Mouse (Mus musculus) liver, embryonic 11.5 days (tissue): ENCODE data around the gene Panx2. TPM values are rescaled to one million over a fixed set of nuclear protein-coding genes. Genes with fewer than 3 reads are reported as not detected.

Source experiments
- ATAC-seq: fragments of 200-750 bp; cut with Nextera tagmentation; replicated peaks from 2 replicates; pipeline ENCODE4 v1.8.0; 2017; ENCODE audit warnings: moderate number of reproducible peaks, mild to moderate bottlenecking, moderate TSS enrichment, moderate library complexity; ENCODE audit not compliant: low FRiP score
- DNase-seq: peaks from one replicate; pipeline ENCODE4 v3.0.0-alpha.2; 2017; ENCODE audit warnings: low spot score
- H3K27ac ChIP-seq: fragments of 300-500 bp; sonication (generic); 2 replicates; pipeline ENCODE4 v1.5.1; 2014; ENCODE audit warnings: mild to moderate bottlenecking, low read depth, low read length, control low read depth
- H3K27me3 ChIP-seq: fragments of 300-500 bp; sonication (generic); replicated peaks from 2 replicates; pipeline ENCODE4 v1.6.1; 2014; ENCODE audit warnings: low read length, mixed read lengths; ENCODE audit not compliant: control insufficient read depth, insufficient read depth
- H3K36me3 ChIP-seq: fragments of 300-500 bp; sonication (generic); 2 replicates; pipeline ENCODE4 v1.6.1; 2014; ENCODE audit warnings: mild to moderate bottlenecking, low read length, moderate library complexity, mixed read lengths; ENCODE audit not compliant: control insufficient read depth, insufficient read depth
- H3K4me1 ChIP-seq: fragments of 300-500 bp; sonication (generic); replicated peaks from 2 replicates; pipeline ENCODE4 v1.6.1; 2014; ENCODE audit warnings: low read length, mixed read lengths; ENCODE audit not compliant: control insufficient read depth, insufficient read depth
- H3K4me2 ChIP-seq: fragments of 300-500 bp; sonication (generic); 2 replicates; pipeline ENCODE4 v1.6.1; 2014; ENCODE audit warnings: mild to moderate bottlenecking, control low read depth, moderate library complexity
- H3K4me3 ChIP-seq: fragments of 300-500 bp; sonication (generic); 2 replicates; pipeline ENCODE4 v1.5.1; 2014; ENCODE audit warnings: low read depth, low read length, control low read depth
- H3K9ac ChIP-seq: fragments of 300-500 bp; sonication (generic); 2 replicates; pipeline ENCODE4 v1.6.1; 2014; ENCODE audit warnings: low read depth, low read length, control low read depth
- H3K9me3 ChIP-seq: fragments of 300-500 bp; sonication (generic); 2 replicates; pipeline ENCODE4 v1.6.1; 2016; ENCODE audit warnings: low read length, inconsistent platforms, mixed read lengths; ENCODE audit not compliant: control insufficient read depth
- WGBS: fragments of 180-500 bp; shearing (Covaris S2); extraction: QIAGEN DNeasy Blood & Tissue Kit; methylation state at CpG from one replicate; pipeline ENCODE4 v1.1.7; 2014; 5-methylcytosine and 5-hydroxymethylcytosine counted together
- polyA plus RNA-seq: library from polyadenylated mRNA; unstranded; fragments of >200 nt; fragmentation: Nextera tagmentation; extraction: Ambion mirVana; gene quantifications from 2 replicates; pipeline ENCODE4 v1.2.1, GENCODE M21; 2014

Gene Panx2
- polyA plus RNA-seq, 1 experiment from 2014 or later, result 0.21 TPM

DNA sequence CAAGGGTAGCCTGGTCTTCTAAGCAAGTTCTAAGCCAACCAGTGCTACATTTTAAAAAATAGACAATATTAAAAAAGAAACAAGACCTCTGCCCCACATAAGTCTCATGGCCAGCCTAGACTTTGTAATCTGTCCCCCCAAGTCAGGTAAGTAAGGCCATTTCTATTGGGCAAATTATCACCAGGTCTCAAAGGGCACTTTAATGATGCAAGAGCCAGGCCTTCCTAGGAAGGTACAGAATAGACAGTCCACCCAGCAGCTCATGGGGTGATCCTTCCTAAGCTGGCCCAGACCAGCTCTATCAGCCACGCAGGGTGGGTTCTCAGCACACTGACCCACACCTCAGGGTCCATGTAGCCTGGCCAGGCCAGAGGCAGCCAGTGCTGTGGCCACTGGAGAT lies 24.4 kb downstream of the Panx2 start:
- Histone ChIP-seq H3K9me3 (no peaks in the 10 kb centered on the region), H3K9ac (no peak overlapping the region), H3K27ac (no peak overlapping the region), H3K4me2 (no peak overlapping the region), H3K4me1 (peaks cover 6% of the 10 kb centered on the region), H3K36me3 (peaks cover 20% of the 10 kb centered on the region), H3K4me3 (no peak overlapping the region), H3K27me3 (no peaks in the 10 kb centered on the region)
- WGBS, result 88% methylated on average over 1 of the region's 1 CpGs
- no peak for DNase-seq
- ATAC-seq, result no peak

- Histone ChIP-seq H3K36me3 (peaks cover 20% of the 10 kb centered on the region), H3K4me2 (no peak overlapping the region), H3K9ac (no peak overlapping the region), H3K4me3 (no peak overlapping the region), H3K9me3 (no peaks in the 10 kb centered on the region), H3K4me1 (peaks cover 8% of the 10 kb centered on the region), H3K27me3 (no peaks in the 10 kb centered on the region), H3K27ac (no peak overlapping the region)
- 92% methylated on average over 2 of the region's 2 CpGs for WGBS
- no peak for DNase-seq
- ATAC-seq, result no peak
Measured at GRCm38 (mm10) chr15:89084826-89085225, 25.3 kb downstream of the Panx2 start.

- Histone ChIP-seq H3K9me3 (no peaks in the 10 kb centered on the region), H3K4me1 (peaks cover 13% of the 10 kb centered on the region), H3K4me2 (peak within 1 kb of the TSS; percentile 78), H3K36me3 (peaks cover 17% of the 10 kb centered on the region), H3K9ac (peak within 1 kb of the TSS; percentile 95), H3K27ac (peak within 1 kb of the TSS; percentile 75), H3K4me3 (peak within 1 kb of the TSS; percentile 89), H3K27me3 (no peaks in the 10 kb centered on the region)
- DNase-seq (peak; percentile 86), ATAC-seq (peak; percentile 90)
- WGBS, result 2% methylated on average over 37 of the region's 38 CpGs
Measured at GRCm38 (mm10) chr15:89088607-89089247, 29.2 kb downstream of the Panx2 start, which contains the start of gene Selenoo. Gene Selenoo (plus strand): TSS chr15:89089084.

DNA sequence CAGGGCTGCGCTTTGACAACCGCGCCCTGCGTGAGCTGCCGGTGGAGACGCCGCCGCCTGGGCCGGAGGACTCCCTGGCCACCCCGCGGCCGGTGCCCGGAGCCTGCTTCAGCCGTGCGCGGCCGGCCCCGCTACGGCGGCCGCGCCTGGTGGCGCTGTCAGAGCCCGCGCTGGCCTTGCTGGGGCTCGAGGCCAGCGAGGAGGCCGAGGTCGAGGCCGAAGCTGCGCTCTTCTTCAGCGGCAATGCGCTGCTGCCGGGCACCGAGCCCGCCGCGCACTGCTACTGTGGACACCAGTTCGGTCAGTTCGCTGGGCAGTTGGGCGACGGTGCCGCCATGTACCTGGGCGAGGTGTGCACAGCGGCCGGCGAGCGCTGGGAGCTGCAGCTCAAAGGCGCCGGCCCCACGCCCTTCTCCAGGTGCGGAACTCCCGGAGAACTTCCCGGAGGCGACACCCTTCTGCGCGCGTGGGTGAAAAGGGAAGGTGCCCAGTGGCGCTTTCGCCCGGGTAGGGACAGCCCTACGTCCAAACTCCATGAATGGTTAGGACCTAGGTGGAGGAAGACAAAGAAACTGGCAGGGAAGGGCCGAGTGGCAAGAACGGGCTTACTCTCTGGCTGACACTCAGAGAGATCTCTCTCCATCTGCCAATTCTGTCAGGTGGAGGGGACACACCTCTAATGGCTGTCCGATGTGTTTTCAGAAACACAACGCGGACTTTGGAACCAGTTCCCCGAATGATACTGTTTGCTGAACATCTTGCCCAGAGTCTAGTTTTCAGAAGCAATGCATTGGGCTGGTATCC lies 29.9 kb downstream of the Panx2 start:
- peak overlapping the region; percentile 75 for H3K27ac ChIP-seq
- no peaks in the 10 kb centered on the region for H3K9me3 ChIP-seq
- ATAC-seq (peak; percentile 61), DNase-seq (peak; percentile 61)
- H3K36me3 ChIP-seq, result peaks cover 16% of the 10 kb centered on the region
- WGBS, result 2% methylated on average over 56 of the region's 68 CpGs
- peak overlapping the region; percentile 95 for H3K9ac ChIP-seq
- H3K4me3 ChIP-seq, result peak overlapping the region; percentile 89
- H3K4me2 ChIP-seq, result peak overlapping the region; percentile 78
- no peaks in the 10 kb centered on the region for H3K27me3 ChIP-seq
- peaks cover 13% of the 10 kb centered on the region for H3K4me1 ChIP-seq

DNA sequence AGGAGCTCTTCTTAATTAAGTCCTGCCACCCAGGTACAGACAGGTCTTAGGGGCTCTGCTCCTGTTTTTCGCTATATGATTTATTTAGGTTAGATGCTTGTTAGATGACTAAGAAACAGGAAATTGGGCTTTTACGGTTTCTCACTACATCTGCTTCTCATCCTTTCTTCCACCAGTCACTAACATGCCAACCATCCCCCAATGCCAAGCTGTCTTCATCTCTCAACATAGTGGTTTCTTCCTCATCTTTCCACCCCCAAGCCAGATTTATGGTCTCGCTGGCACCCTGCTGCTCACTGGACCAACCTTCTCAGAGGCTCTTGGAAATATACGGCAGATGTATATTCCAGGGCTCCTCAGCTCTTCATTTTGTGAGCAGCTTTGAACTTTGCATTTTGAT lies 31.1 kb downstream of the Panx2 start:
- 85% methylated on average over 4 of the region's 4 CpGs for WGBS
- ATAC-seq (no peak), DNase-seq (no peak)
- Histone ChIP-seq H3K9ac (no peak overlapping the region), H3K4me1 (peaks cover 13% of the 10 kb centered on the region), H3K27me3 (no peaks in the 10 kb centered on the region), H3K4me2 (no peak overlapping the region), H3K9me3 (no peaks in the 10 kb centered on the region), H3K27ac (no peak overlapping the region), H3K36me3 (peaks cover 19% of the 10 kb centered on the region), H3K4me3 (no peak overlapping the region)

DNA sequence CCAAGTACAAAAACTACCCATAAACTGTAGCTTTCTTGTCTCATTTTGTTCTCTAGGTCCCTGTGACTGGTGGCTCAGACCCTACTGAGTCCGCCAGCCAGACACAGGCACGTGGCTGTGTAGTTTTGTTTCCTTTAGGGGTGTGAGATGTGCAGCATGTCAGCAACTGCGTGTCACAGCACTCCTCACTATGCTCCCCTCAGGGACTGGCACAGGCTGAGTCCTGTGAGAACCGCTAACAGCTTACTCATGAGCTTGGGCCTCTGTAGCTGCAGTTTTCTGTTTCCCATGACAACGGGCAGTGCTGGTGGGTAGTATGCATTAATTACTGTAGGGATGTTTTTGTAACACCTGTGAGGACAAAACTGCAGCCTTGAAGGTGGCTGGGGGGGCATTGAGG lies 32.6 kb downstream of the Panx2 start:
- Histone ChIP-seq H3K9ac (no peak overlapping the region), H3K4me1 (peaks cover 13% of the 10 kb centered on the region), H3K27ac (no peak overlapping the region), H3K27me3 (no peaks in the 10 kb centered on the region), H3K4me3 (no peak overlapping the region), H3K36me3 (peaks cover 24% of the 10 kb centered on the region), H3K9me3 (no peaks in the 10 kb centered on the region), H3K4me2 (no peak overlapping the region)
- no peak for DNase-seq
- WGBS, result 82% methylated on average over 5 of the region's 5 CpGs
- ATAC-seq, result no peak

- Histone ChIP-seq H3K27me3 (no peaks in the 10 kb centered on the region), H3K9me3 (no peaks in the 10 kb centered on the region), H3K4me3 (no peak overlapping the region), H3K9ac (no peak overlapping the region), H3K4me1 (no peaks in the 10 kb centered on the region), H3K4me2 (no peak overlapping the region), H3K27ac (no peak overlapping the region), H3K36me3 (peaks cover 56% of the 10 kb centered on the region)
- no peak for DNase-seq
- no peak for ATAC-seq
- 87% methylated on average over 5 of the region's 5 CpGs for WGBS
Measured at GRCm38 (mm10) chr15:89097450-89097849, 37.9 kb downstream of the Panx2 start.

- DNase-seq (no peak), ATAC-seq (no peak)
- no peaks in the 10 kb centered on the region for H3K27me3 ChIP-seq
- no peaks in the 10 kb centered on the region for H3K4me1 ChIP-seq
- no peak overlapping the region for H3K27ac ChIP-seq
- H3K4me3 ChIP-seq, result no peak overlapping the region
- H3K36me3 ChIP-seq, result peaks cover 58% of the 10 kb centered on the region
- H3K9ac ChIP-seq, result no peak overlapping the region
- no peak overlapping the region for H3K4me2 ChIP-seq
- H3K9me3 ChIP-seq, result no peaks in the 10 kb centered on the region
- 88% methylated on average over 7 of the region's 7 CpGs for WGBS
Measured at GRCm38 (mm10) chr15:89098616-89099015, 39.1 kb downstream of the Panx2 start.

DNA sequence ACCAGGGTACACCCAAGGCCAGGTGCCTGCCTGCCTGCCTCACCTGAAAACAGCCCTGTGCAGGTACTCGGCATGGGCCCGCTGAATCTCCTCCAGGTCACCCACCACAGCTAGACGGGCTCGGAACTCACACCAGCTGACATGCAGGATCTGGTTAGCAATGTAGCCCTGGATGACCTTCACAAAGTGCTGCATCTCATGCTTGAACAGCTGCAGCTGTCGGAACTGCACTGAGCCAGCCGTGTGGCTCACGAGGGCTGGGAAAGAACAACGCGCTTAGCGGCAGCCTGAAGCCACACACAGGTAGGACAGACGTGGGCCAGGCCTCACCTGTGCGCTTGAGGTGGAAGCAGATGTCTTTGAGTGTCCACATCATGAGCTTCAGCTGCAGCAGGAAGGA lies 41.3 kb downstream of the Panx2 start:
- H3K4me1 ChIP-seq, result no peaks in the 10 kb centered on the region
- H3K4me2 ChIP-seq, result no peak overlapping the region
- H3K9me3 ChIP-seq, result no peaks in the 10 kb centered on the region
- peaks cover 64% of the 10 kb centered on the region for H3K36me3 ChIP-seq
- DNase-seq (no peak), ATAC-seq (no peak)
- H3K27me3 ChIP-seq, result no peaks in the 10 kb centered on the region
- WGBS, result 94% methylated on average over 12 of the region's 12 CpGs
- no peak overlapping the region for H3K9ac ChIP-seq
- H3K27ac ChIP-seq, result no peak overlapping the region
- no peak overlapping the region for H3K4me3 ChIP-seq
